Mouse (Mus musculus) limb, embryonic 14.5 days (tissue): ENCODE measurements around the gene Rapgef4. TPM values are rescaled to one million over a fixed set of nuclear protein-coding genes. Genes with fewer than 3 reads are reported as not detected.

Experiments used
- ATAC-seq: fragments of 200-750 bp; cut with Nextera tagmentation; 2 replicates; pipeline ENCODE4 v1.8.0; 2017; ENCODE audit warnings: low read depth, moderate number of reproducible peaks, moderate TSS enrichment; ENCODE audit not compliant: low FRiP score
- DNase-seq: peaks from one replicate; pipeline ENCODE4 v3.0.0-alpha.2; 2015; ENCODE audit warnings: low spot score
- H3K27ac ChIP-seq: fragments of 300-500 bp; sonication (generic); replicated peaks from 2 replicates; pipeline ENCODE4 v1.5.1; 2014; ENCODE audit warnings: low read depth, mild to moderate bottlenecking, low read length, moderate library complexity, mixed read lengths
- H3K27me3 ChIP-seq: fragments of 300-500 bp; sonication (generic); 2 replicates; pipeline ENCODE4 v1.6.1; 2014; ENCODE audit warnings: low read length, mixed read lengths; ENCODE audit not compliant: control insufficient read depth, insufficient read depth
- H3K36me3 ChIP-seq: fragments of 300-500 bp; sonication (generic); 2 replicates; pipeline ENCODE4 v1.6.1; 2014; ENCODE audit warnings: mild to moderate bottlenecking, low read length, moderate library complexity, mixed read lengths; ENCODE audit not compliant: control insufficient read depth, insufficient read depth
- H3K4me1 ChIP-seq: fragments of 300-500 bp; sonication (generic); 2 replicates; pipeline ENCODE4 v1.6.1; 2014; ENCODE audit warnings: antibody characterized with exemption, low read length, mixed read lengths; ENCODE audit not compliant: control insufficient read depth, insufficient read depth
- H3K4me2 ChIP-seq: fragments of 300-500 bp; sonication (generic); replicated peaks from 2 replicates; pipeline ENCODE4 v1.6.1; 2014; ENCODE audit warnings: low read depth, mild to moderate bottlenecking, low read length, moderate library complexity; ENCODE audit not compliant: severe bottlenecking
- H3K4me3 ChIP-seq: fragments of 300-500 bp; sonication (generic); replicated peaks from 2 replicates; pipeline ENCODE4 v1.5.1; 2014; ENCODE audit warnings: low read length
- H3K9ac ChIP-seq: fragments of 300-500 bp; sonication (generic); 2 replicates; pipeline ENCODE4 v1.6.1; 2014; ENCODE audit warnings: mild to moderate bottlenecking, low read depth, low read length, moderate library complexity; ENCODE audit not compliant: severe bottlenecking
- H3K9me3 ChIP-seq: fragments of 300-500 bp; sonication (generic); 2 replicates; pipeline ENCODE4 v1.6.1; 2016; ENCODE audit warnings: low read length; ENCODE audit not compliant: control insufficient read depth
- POLR2A ChIP-seq: fragments of 200-500 bp; IDR thresholded peaks from 2 replicates; pipeline ENCODE4 v1.8.0; 2012; ENCODE audit warnings: inconsistent platforms, mild to moderate bottlenecking, moderate library complexity, borderline replicate concordance; ENCODE audit not compliant: insufficient read depth, insufficient read length; ENCODE audit errors: extremely low read depth
- WGBS: fragments of 180-500 bp; shearing (Covaris S2); extraction: QIAGEN DNeasy Blood & Tissue Kit; methylation state at CpG from one replicate; pipeline ENCODE4 v1.1.7; 2014; 5-methylcytosine and 5-hydroxymethylcytosine counted together
- polyA plus RNA-seq, 2 experiments: library from polyadenylated mRNA; depleted of rRNA in 1 of 2; stranded (reverse) in 1 of 2; unstranded in 1 of 2; fragments of >200 nt; fragmentation: Nextera tagmentation in 1 of 2; extraction: Ambion mirVana in 1 of 2; gene quantifications; 2 replicates each; pipeline versions ENCODE4 v1.2.1 to v1.2.3; 2012 to 2014

Rapgef4 gene
- polyA plus RNA-seq, 2 experiments: 2.2 to 2.3 TPM

DNA sequence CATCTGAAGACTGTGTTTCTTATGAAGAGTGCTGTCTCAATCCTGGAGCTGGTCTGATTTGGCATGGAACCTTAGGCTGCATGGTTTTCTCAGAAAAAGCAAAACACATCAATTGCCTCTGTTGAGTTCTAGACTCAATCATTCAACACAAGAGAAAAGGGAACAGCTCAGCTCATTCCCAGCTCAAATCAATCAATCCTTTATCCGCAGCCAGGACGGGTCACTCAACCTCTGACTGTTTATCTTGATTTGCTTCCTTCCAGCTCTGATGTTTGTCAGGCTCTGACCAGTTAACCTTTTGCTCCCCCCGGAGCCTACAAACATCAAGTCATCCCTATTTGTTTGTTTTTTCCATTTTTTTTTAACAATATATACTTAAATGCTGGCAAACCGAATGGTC is 192.8 kb downstream of the Rapgef4 start:
- Histone ChIP-seq H3K27ac (no peak overlapping the region), H3K9me3 (no peaks in the 10 kb centered on the region), H3K9ac (no peak overlapping the region), H3K4me2 (no peak overlapping the region), H3K4me3 (no peak overlapping the region), H3K27me3 (no peaks in the 10 kb centered on the region), H3K4me1 (peaks cover 23% of the 10 kb centered on the region), H3K36me3 (no peaks in the 10 kb centered on the region)
- no peak for TF ChIP-seq POLR2A
- WGBS: 53% methylated on average over 4 of the region's 4 CpGs
- DNase-seq (no peak), ATAC-seq (no peak)

DNA sequence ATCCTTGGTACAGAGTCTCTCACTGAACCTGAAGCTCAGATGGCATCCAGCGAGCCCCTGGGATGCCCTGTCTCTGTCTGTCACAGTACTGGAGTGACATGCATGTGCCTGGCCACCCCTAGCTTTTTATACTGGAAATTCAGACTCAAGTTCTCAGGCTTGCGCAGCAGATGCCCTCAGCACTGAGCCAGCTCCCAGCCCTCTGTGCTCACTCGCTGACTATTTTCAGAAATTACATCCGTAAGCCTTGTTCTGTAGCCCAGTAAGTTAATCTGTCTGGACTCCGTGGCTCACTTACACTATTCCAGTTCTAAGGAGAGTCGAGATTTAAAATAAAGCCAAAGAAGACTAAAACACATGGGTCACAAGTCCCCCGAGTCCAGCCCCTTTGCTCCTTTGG is 194.5 kb downstream of the Rapgef4 start:
- Histone ChIP-seq H3K27ac (no peak overlapping the region), H3K4me2 (no peak overlapping the region), H3K9me3 (no peaks in the 10 kb centered on the region), H3K36me3 (no peaks in the 10 kb centered on the region), H3K4me3 (no peak overlapping the region), H3K4me1 (peaks cover 12% of the 10 kb centered on the region), H3K27me3 (no peaks in the 10 kb centered on the region), H3K9ac (no peak overlapping the region)
- no peak for DNase-seq
- TF ChIP-seq POLR2A: no peak
- no peak for ATAC-seq
- 53% methylated on average over 7 of the region's 7 CpGs for WGBS

DNA sequence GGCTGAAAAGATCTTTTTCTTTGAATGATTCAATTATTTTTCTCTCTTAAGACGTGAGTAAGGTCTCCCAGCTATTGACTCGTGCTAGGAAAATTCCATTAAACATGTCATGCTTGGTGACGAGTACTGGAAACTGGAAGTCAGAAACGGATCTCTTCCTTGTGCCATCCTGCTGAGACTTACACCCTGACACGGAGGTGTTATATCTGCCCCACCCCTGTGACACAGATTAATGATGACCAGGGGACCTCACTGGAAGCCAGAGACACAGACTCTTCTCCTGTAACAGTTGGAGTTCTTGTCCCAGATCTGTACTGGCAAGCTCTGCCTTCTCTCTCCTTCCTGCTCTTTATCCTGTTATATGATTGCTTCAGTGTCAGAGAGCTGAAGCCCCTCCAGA is 194.9 kb downstream of the Rapgef4 start:
- ATAC-seq: no peak

DNA sequence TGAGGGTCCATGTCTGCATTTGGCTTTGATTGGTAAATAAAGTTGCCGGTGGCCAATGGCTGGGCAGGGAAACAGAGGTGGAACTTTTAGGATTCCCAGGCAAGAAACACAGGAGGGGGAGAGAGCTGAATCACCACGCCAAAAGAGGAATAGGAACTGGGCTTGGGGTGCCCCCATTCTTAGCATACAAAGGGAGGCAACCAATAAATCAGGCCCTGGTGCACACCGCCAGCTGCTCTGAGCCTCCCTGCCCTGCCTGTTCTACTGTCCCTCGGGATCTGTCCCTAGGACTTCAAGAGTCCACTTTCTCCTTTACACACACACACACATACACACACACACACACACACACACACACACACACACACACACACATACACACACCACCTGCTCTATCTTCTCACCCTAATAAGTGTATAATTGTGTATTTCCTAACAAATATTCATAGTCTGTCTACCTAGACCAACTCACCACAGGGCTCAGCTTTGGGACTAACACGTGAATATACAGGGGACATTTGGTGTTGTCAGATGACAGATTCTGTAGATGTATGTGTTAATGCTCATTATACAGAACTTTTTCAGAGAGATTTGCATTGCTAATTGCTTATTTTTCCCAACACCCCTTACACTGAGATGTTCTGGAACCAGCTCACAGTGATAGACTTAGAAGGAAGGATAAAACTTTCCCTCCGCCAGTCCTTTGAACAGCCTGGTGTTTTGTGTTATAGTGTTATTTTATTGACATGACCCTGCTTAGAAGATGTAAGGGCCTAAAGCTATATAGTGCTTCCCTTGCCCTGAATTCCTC is 196.4 kb downstream of the Rapgef4 start:
- H3K27ac ChIP-seq: no peak overlapping the region
- ATAC-seq (no peak), DNase-seq (no peak)
- H3K9ac ChIP-seq: no peak overlapping the region
- no peak for TF ChIP-seq POLR2A
- H3K4me1 ChIP-seq: peaks cover 12% of the 10 kb centered on the region
- no peak overlapping the region for H3K4me2 ChIP-seq
- no peaks in the 10 kb centered on the region for H3K9me3 ChIP-seq
- WGBS: 61% methylated on average over 6 of the region's 6 CpGs
- H3K36me3 ChIP-seq: no peaks in the 10 kb centered on the region
- H3K27me3 ChIP-seq: no peaks in the 10 kb centered on the region
- H3K4me3 ChIP-seq: no peak overlapping the region

More for the DNA sequence above, 194.9 kb downstream of the Rapgef4 start:
- Histone ChIP-seq H3K4me2 (no peak overlapping the region), H3K36me3 (no peaks in the 10 kb centered on the region), H3K9ac (no peak overlapping the region), H3K27me3 (no peaks in the 10 kb centered on the region), H3K27ac (no peak overlapping the region), H3K4me3 (no peak overlapping the region), H3K9me3 (no peaks in the 10 kb centered on the region), H3K4me1 (peaks cover 12% of the 10 kb centered on the region)
- 13% methylated on average over 5 of the region's 5 CpGs for WGBS
- DNase-seq: no peak
- no peak for TF ChIP-seq POLR2A

DNA sequence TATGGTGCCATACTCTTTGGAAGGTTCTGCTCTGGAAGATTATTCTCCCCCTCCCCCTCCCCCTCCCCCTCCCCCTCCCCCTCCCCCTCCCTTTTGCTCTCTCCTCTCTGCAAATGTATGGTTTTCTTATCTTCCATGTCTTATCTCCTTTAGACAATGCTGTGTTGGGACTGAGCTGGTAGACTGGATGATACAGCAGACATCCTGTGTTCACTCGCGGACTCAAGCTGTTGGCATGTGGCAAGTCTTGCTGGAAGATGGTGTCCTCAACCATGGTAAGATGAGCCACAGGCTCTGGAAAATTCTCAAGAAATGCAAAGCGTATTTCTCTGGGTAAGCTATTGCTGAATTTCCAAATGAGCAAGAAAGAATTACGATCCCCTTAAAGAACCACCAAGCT is 197.0 kb downstream of the Rapgef4 start:
- no peak for ATAC-seq
- Histone ChIP-seq H3K27me3 (no peaks in the 10 kb centered on the region), H3K36me3 (no peaks in the 10 kb centered on the region), H3K9me3 (no peaks in the 10 kb centered on the region), H3K4me3 (no peak overlapping the region), H3K4me1 (peaks cover 11% of the 10 kb centered on the region), H3K9ac (no peak overlapping the region), H3K27ac (no peak overlapping the region), H3K4me2 (no peak overlapping the region)
- no peak for TF ChIP-seq POLR2A
- WGBS: over 99% methylated on average over 4 of the region's 4 CpGs
- DNase-seq: no peak
